Mouse (Mus musculus) bone marrow macrophage, adult 2 months (primary cell): ENCODE data around the gene Asic3.

ENCODE experiments used
- CTCF ChIP-seq: IDR thresholded peaks from 2 replicates; pipeline ENCODE4 v1.5.1; 2012; ENCODE audit warnings: low read depth, mild to moderate bottlenecking, low read length, moderate library complexity
- POLR2A ChIP-seq: IDR thresholded peaks from 2 replicates; pipeline ENCODE4 v1.6.1; 2012; ENCODE audit warnings: mild to moderate bottlenecking, low read depth, low read length, borderline replicate concordance

DNA sequence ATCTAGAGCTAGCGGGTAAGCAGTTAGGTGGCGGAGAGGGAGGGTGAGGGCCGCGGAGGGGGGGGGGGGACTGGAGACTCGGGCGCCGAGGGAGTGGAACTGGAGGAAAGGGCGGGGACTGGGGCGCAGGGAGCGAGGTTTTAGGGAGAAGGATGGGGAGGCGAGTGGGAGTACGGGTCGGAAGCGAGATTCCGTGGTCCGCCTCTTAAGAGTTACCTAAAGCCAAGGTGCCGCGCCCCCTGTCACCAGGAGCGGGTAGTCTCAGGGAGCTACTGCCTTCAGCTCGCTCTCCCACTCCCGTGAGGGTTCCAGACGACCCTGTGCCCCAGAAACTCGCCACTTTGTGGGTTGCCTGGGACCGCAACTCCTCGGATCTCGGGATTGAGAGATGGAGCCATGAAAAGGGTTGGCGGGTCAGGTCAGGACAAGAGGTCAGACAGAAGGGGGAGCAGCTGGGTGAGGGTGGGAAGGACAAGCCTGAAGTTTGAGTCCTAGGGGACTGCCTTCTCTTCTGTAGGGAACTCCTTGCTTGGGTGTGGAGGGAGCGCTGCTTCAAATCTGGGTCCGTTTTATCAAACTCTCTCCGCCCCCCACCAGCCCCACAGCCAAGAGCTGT, 12.3 kb downstream of the Asic3 start:
- TF ChIP-seq CTCF (no peak), POLR2A (no peak)
